Mouse (Mus musculus) CH12.LX (cell line): Measurements from ENCODE around the gene Otud4. TPM values are rescaled to one million over a fixed set of nuclear protein-coding genes. Genes with fewer than 3 reads are reported as not detected.

Source experiments
- DNase-seq: peaks from one replicate; pipeline ENCODE4 v3.0.0-alpha.2; 2013; ENCODE audit errors: extremely low read depth
- H3K27ac ChIP-seq: 2 replicates; pipeline ENCODE4 v1.5.1; 2012; ENCODE audit warnings: low read depth, mild to moderate bottlenecking, control low read depth, moderate library complexity; ENCODE audit not compliant: insufficient read depth
- H3K27me3 ChIP-seq: replicated peaks from 2 replicates; pipeline ENCODE3; 2012; ENCODE audit warnings: inconsistent platforms
- H3K36me3 ChIP-seq, 2 experiments: replicated peaks in 1 of 2; 2 replicates each; pipeline versions ENCODE3 to v1.6.1; 2012; ENCODE audit warnings: inconsistent platforms in 1 of 2, low read length in 1 of 2, mild to moderate bottlenecking in 1 of 2, mixed read lengths in 1 of 2, moderate library complexity in 1 of 2; ENCODE audit not compliant: control insufficient read depth in 1 of 2, insufficient read depth in 1 of 2
- H3K4me1 ChIP-seq, 2 experiments: 2 replicates each; pipeline ENCODE4 v1.6.1; 2012; ENCODE audit warnings: inconsistent platforms in 1 of 2, moderate library complexity in 1 of 2; ENCODE audit not compliant: insufficient read depth in 2 of 2, control insufficient read depth in 1 of 2
- H3K4me2 ChIP-seq: 2 replicates; pipeline ENCODE4 v1.6.1; 2012; ENCODE audit warnings: low read depth, mild to moderate bottlenecking, control low read depth; ENCODE audit not compliant: poor library complexity, insufficient read depth, severe bottlenecking
- H3K4me3 ChIP-seq, 3 experiments: fragments of 150-350 bp in 1 of 3; sonication (generic) in 1 of 3; replicated peaks in 1 of 3; 2 replicates each; pipeline versions ENCODE3 to v1.5.1; 2011 to 2012; ENCODE audit warnings: low read depth in 2 of 3, low read length in 2 of 3, mild to moderate bottlenecking in 2 of 3, moderate library complexity in 2 of 3, control low read depth in 1 of 3, improper control_type of control experiment in 1 of 3, inconsistent platforms in 1 of 3, mixed read lengths in 1 of 3; ENCODE audit not compliant: poor library complexity in 1 of 3
- H3K79me2 ChIP-seq: replicated peaks from 2 replicates; pipeline ENCODE4 v1.6.1; 2012; ENCODE audit warnings: mild to moderate bottlenecking, moderate library complexity; ENCODE audit not compliant: control insufficient read depth, poor library complexity, insufficient read depth, severe bottlenecking; ENCODE audit errors: extremely low read depth
- H3K9ac ChIP-seq: 2 replicates; pipeline ENCODE4 v1.6.1; 2012; ENCODE audit warnings: low read depth, mild to moderate bottlenecking, control low read depth, moderate library complexity; ENCODE audit not compliant: insufficient read depth
- H3K9me3 ChIP-seq: replicated peaks from 2 replicates; pipeline ENCODE3; 2012; ENCODE audit warnings: low read length, inconsistent platforms, mixed read lengths
- BHLHE40 ChIP-seq: IDR thresholded peaks from 2 replicates; pipeline ENCODE4 v1.6.1; 2011; ENCODE audit warnings: mild to moderate bottlenecking, low read depth, low read length, improper control_type of control experiment
- CTCF ChIP-seq, 2 experiments: IDR thresholded peaks in 1 of 2; conservative IDR thresholded peaks in 1 of 2; 2 replicates each; pipeline ENCODE4 v1.5.1; 2011 to 2012; ENCODE audit warnings: low read depth in 2 of 2, low read length in 2 of 2, improper control_type of control experiment in 1 of 2, inconsistent platforms in 1 of 2, mild to moderate bottlenecking in 1 of 2, moderate library complexity in 1 of 2
- ETS1 ChIP-seq: conservative IDR thresholded peaks from 2 replicates; pipeline ENCODE4 v1.6.1; 2012; ENCODE audit warnings: low read depth, mild to moderate bottlenecking, inconsistent platforms, low read length, improper control_type of control experiment, moderate library complexity
- JUND ChIP-seq: conservative IDR thresholded peaks from 2 replicates; pipeline ENCODE4 v1.6.1; 2011; ENCODE audit warnings: low read depth, low read length, improper control_type of control experiment
- MXI1 ChIP-seq: IDR thresholded peaks from 2 replicates; pipeline ENCODE4 v1.6.1; 2011; ENCODE audit warnings: mild to moderate bottlenecking, low read depth, low read length, improper control_type of control experiment
- RAD21 ChIP-seq: IDR thresholded peaks from 2 replicates; pipeline ENCODE4 v1.6.1; 2011; ENCODE audit warnings: low read depth, mild to moderate bottlenecking, low read length, improper control_type of control experiment, moderate library complexity
- SMC3 ChIP-seq: IDR thresholded peaks from 2 replicates; pipeline ENCODE4 v1.6.1; 2011; ENCODE audit warnings: low read depth, low read length, improper control_type of control experiment
- TBP ChIP-seq: conservative IDR thresholded peaks from 2 replicates; pipeline ENCODE4 v1.6.1; 2011; ENCODE audit warnings: low read depth, low read length, improper control_type of control experiment
- TCF12 ChIP-seq: IDR thresholded peaks from 2 replicates; pipeline ENCODE4 v1.6.1; 2014; ENCODE audit warnings: low read depth, mild to moderate bottlenecking, inconsistent platforms, low read length, improper control_type of control experiment
- USF1 ChIP-seq: IDR thresholded peaks from 2 replicates; pipeline ENCODE4 v1.6.1; 2014; ENCODE audit warnings: low read depth, mild to moderate bottlenecking, inconsistent platforms, low read length, improper control_type of control experiment
- ZKSCAN1 ChIP-seq: IDR thresholded peaks from 2 replicates; pipeline ENCODE4 v1.6.1; 2012; ENCODE audit warnings: low read depth, inconsistent platforms, low read length, improper control_type of control experiment, borderline replicate concordance
- ZMIZ1 ChIP-seq: IDR thresholded peaks from 2 replicates; pipeline ENCODE4 v1.6.1; 2012; ENCODE audit warnings: low read depth, mild to moderate bottlenecking, inconsistent platforms, low read length, improper control_type of control experiment
- dilution Hi-C: fragments of 300-500 bp; cut with MboI; formaldehyde crosslinking; loops from 2 replicates; pipeline ENCODE4 v1.14.3; 2020; ENCODE audit warnings: low sequenced_read_pairs; ENCODE audit not compliant: extremely low pct_unique_long_range_greater_than_20kb, extremely low pct_ligation_motif_present
- in situ Hi-C: fragments of 300-500 bp; cut with MboI; formaldehyde crosslinking; loops from 3 replicates; pipeline ENCODE4 v1.14.3; 2019; ENCODE audit warnings: low sequenced_read_pairs, low pct_ligation_motif_present, low pct_unique_long_range_greater_than_20kb, mixed read lengths
- polyA plus RNA-seq: library from polyadenylated mRNA; unstranded; fragments of >175 nt; gene quantifications from 2 replicates; pipeline ENCODE4 v1.2.1, GENCODE M21; 2012; ENCODE audit warnings: low read depth; ENCODE audit not compliant: insufficient read length
- total RNA-seq, 2 experiments: library from RNA; depleted of rRNA; stranded (reverse); fragments of 300-350 nt in 1 of 2; fragments of >200 nt in 1 of 2; gene quantifications; 2 replicates each; pipeline ENCODE4 v1.2.3; 2012 to 2014

The Otud4 gene
- total and polyA plus RNA-seq, 3 experiments: 22.8 to 44.6 (median 42.3) TPM

DNA sequence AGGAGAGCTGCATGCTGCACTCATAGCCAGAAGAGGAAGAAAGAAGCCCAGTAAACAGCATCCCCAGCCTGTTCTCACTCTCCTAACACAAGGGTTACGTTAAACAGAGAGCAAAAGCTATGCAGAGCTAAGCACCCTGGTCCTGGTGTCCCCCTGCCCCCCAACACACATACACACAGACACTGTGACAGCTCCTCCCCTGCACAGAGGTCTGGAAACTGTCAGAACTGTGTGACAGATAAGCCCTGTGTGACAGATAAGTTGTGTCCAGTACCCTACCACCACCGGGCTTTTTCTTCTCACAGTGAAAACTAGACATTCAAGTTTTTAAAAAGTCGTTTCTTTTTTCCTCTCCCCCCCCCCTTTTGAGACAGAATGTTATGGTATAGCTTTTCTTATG is 19.4 kb upstream of the Otud4 start:
- H3K79me2 ChIP-seq: no peaks in the 10 kb centered on the region
- H3K9me3 ChIP-seq: peaks cover 4% of the 10 kb centered on the region
- H3K36me3 ChIP-seq: no peaks in the 10 kb centered on the region
- H3K27ac ChIP-seq: no peak overlapping the region
- dilution Hi-C loops: no loop called here
- H3K27me3 ChIP-seq: no peaks in the 10 kb centered on the region
- H3K4me3 ChIP-seq: no peak overlapping the region
- no peak overlapping the region for H3K9ac ChIP-seq
- in situ Hi-C loops: no loop called here
- no peak overlapping the region for H3K4me2 ChIP-seq
- DNase-seq: no peak
- TF ChIP-seq ZMIZ1: no peak
- peaks cover 0 to 6% of the 10 kb centered on the region in 2 experiments; a peak in 2 of 4 replicates for H3K4me1 ChIP-seq

DNA sequence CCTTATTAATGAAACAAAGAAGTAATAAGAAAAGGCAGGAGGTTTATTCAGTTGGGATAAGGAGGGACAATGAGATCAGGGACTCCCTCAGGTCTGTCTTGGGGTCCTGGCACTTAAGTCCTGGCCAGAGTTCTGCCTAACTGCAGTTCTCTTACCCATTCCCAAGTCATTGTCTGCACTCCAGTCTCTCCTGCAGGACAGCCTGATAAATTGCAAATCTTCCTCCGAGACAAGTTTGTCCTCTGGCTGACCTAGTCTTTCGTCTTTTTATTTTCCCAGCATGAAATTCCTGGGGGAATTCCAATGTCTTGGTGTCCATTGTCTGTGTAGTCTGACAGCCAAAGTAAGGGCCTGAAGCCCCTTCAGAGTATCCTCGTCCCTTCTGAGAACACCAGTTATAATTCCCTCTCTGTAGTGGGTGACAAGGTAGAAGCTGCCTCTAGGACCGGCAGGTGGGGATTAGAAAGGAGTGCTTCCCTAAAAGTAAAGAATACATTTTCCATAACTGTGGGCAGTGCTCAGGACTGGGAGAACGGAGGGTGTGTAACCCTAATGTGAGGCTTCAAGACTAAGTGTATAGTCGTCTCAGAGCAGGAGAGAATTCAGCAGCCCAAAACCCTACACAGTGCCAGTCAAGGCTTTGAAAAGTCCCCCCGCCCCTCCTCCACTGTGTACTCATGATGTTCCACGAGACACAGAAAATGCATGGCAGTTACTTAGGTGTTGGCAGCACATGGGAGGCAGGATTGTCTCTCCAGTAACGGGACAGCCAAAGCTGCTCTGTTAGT is 18.7 kb upstream of the Otud4 start:
- H3K4me2 ChIP-seq: no peak overlapping the region
- H3K9me3 ChIP-seq: peaks cover 4% of the 10 kb centered on the region
- no peak for TF ChIP-seq ZMIZ1
- TF ChIP-seq JUND: no peak
- TF ChIP-seq TCF12: no peak
- TF ChIP-seq ZKSCAN1: no peak
- no peak for TF ChIP-seq TBP
- TF ChIP-seq, all 38 proteins: peak for 0
- Histone ChIP-seq H3K27me3 (no peaks in the 10 kb centered on the region), H3K36me3 (no peaks in the 10 kb centered on the region), H3K4me1 (peaks cover 0 to 6% of the 10 kb centered on the region in 2 experiments; a peak in 2 of 4 replicates), H3K79me2 (no peaks in the 10 kb centered on the region), H3K4me3 (no peak overlapping the region), H3K27ac (no peak overlapping the region), H3K9ac (no peak overlapping the region)
- in situ Hi-C loops (no loop called here), dilution Hi-C loops (no loop called here)
- no peak for DNase-seq

DNA sequence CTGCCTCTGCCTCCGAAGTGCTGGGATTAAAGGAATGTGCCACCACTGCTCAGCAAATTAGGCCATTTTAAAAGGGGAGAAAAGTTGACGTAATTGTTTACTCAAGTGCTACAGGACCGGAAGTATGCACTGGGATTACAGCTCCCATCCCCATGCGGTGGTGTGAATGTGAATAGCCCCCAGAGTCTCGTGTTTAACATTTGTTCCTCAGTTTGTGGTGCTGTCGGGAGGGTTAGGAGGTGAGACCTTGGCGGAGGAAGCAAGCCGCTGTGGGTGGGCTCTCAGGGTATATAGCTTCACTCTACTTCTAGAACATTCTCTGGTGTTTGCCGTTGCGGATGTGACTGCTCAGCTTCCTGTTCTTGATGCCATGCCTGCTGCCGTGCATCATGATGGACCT is 17.1 kb upstream of the Otud4 start:
- dilution Hi-C loops: no loop called here

More for the DNA sequence above, 17.1 kb upstream of the Otud4 start:
- no peak for DNase-seq
- in situ Hi-C loops: no loop called here
- peaks cover 0 to 6% of the 10 kb centered on the region in 2 experiments; a peak in 2 of 4 replicates for H3K4me1 ChIP-seq
- no peaks in the 10 kb centered on the region for H3K36me3 ChIP-seq
- no peaks in the 10 kb centered on the region for H3K79me2 ChIP-seq
- no peak overlapping the region for H3K9ac ChIP-seq
- H3K4me2 ChIP-seq: no peak overlapping the region
- H3K27me3 ChIP-seq: no peaks in the 10 kb centered on the region
- no peak overlapping the region for H3K4me3 ChIP-seq
- H3K9me3 ChIP-seq: peaks cover 3% of the 10 kb centered on the region
- H3K27ac ChIP-seq: no peak overlapping the region
- TF ChIP-seq SMC3: no peak
- TF ChIP-seq MXI1: no peak
- no peak for TF ChIP-seq BHLHE40
- no peak for TF ChIP-seq TBP
- no peak for TF ChIP-seq ETS1
- TF ChIP-seq USF1: no peak
- TF ChIP-seq CTCF (conservative IDR thresholded peaks at IDR 0.05 in 1 of 2, IDR thresholded peaks at IDR 0.05 in 1 of 2; ENCODE audit: low read depth in 2 of 2, low read length in 2 of 2): no peak
- no peak for TF ChIP-seq RAD21
